Mouse (Mus musculus): ENCODE measurements around the gene Fbxo2.

GRCm38 (mm10) chr4:148177716-148178115 is 17.3 kb downstream of the Fbxo2 start:
- TF ChIP-seq CTCF (IDR thresholded peaks at IDR 0.05) (no peak), EP300 (IDR thresholded peaks at IDR 0.05) (no peak)
